In genomic region chr4:91556959-91557358, GRCm38 (mm10) we compare ENCODE assay signal across 24 mouse cellular contexts.
A peak's percentile ranks its signal among the peaks of the same experiment; 100 is the strongest.
DNase-seq lines count a peak whose midpoint lies in the region; ATAC-seq and TF ChIP-seq lines count a peak whose summit lies in the region.
"Had no signal": no experiment of that assay in that cellular context is flagged by ENCODE, and none has a peak within 500 bp of the region (broad histone marks: within the 10 kb centered on the region; RNA-seq: fewer than 3 reads in every experiment).

No protein-coding gene starts in this region.

- no peaks in the 10 kb centered on the region for H3K36me3 ChIP-seq in hindbrain, embryonic 14.5 days (replicated peaks; ENCODE audit: control insufficient read depth, insufficient read depth)
- no peaks in the 10 kb centered on the region for H3K36me3 ChIP-seq in hindbrain, embryonic 13.5 days
- H3K36me3 ChIP-seq: forebrain, embryonic 12.5 days; heart, embryonic 12.5 days; intestine, embryonic 15.5 days; limb, embryonic 13.5 days; lung, embryonic 15.5 days; midbrain, embryonic 13.5 days; neural tube, embryonic 12.5 days; stomach, embryonic 15.5 days had no signal

- no peaks in the 10 kb centered on the region for H3K9me3 ChIP-seq in hindbrain, embryonic 14.5 days (ENCODE audit: control insufficient read depth, low read length)
- H3K9me3 ChIP-seq in hindbrain, embryonic 13.5 days = no peaks in the 10 kb centered on the region
- H3K9me3 ChIP-seq: forebrain, embryonic 12.5 days; heart, embryonic 12.5 days; intestine, embryonic 15.5 days; limb, embryonic 13.5 days; lung, embryonic 15.5 days; midbrain, embryonic 13.5 days; neural tube, embryonic 12.5 days; stomach, embryonic 15.5 days had no signal

- no peaks in the 10 kb centered on the region for H3K4me1 ChIP-seq in hindbrain, embryonic 14.5 days (replicated peaks; ENCODE audit: control insufficient read depth, insufficient read depth, low read length)
- H3K4me1 ChIP-seq in hindbrain, embryonic 13.5 days (replicated peaks) = 0 out of 2 replicates have a peak, but pooled peaks cover 4% of the 10 kb centered on the region
- no peaks in the 10 kb centered on the region for H3K4me1 ChIP-seq in embryonic fibroblast, embryonic 13.5 days (ENCODE audit: control insufficient read depth, insufficient read depth, low read length)
- H3K4me1 ChIP-seq: forebrain, embryonic 12.5 days; heart, embryonic 12.5 days; intestine, embryonic 15.5 days; limb, embryonic 13.5 days; lung, embryonic 15.5 days; midbrain, embryonic 13.5 days; neural tube, embryonic 12.5 days; stomach, embryonic 15.5 days had no signal

- 0 out of 2 replicates have a peak, but pooled peaks have one; percentile 12 for TF ChIP-seq POLR2A in embryonic fibroblast, embryonic 13.5 days (IDR thresholded peaks at IDR 0.05; ENCODE audit: low read depth, low read length)

- 54% methylated on average over 4 of the region's 4 CpGs for WGBS in hindbrain, embryonic 14.5 days
- WGBS in hindbrain, embryonic 13.5 days = 58% methylated on average over 4 of the region's 4 CpGs

- H3K4me2 ChIP-seq in hindbrain, embryonic 14.5 days (replicated peaks) = no peak overlapping the region
- H3K4me2 ChIP-seq in hindbrain, embryonic 13.5 days = no peak overlapping the region
- H3K4me2 ChIP-seq: forebrain, embryonic 12.5 days; heart, embryonic 12.5 days; intestine, embryonic 15.5 days; limb, embryonic 13.5 days; liver, embryonic 11.5 days; lung, embryonic 15.5 days; midbrain, embryonic 13.5 days; neural tube, embryonic 12.5 days; stomach, embryonic 15.5 days had no signal

- TF ChIP-seq CTCF in embryonic fibroblast, embryonic 13.5 days (IDR thresholded peaks at IDR 0.05; ENCODE audit: borderline replicate concordance, insufficient read depth, low read length) = no peak

- H3K27ac ChIP-seq in hindbrain, embryonic 14.5 days = no peak overlapping the region
- no peak overlapping the region for H3K27ac ChIP-seq in hindbrain, embryonic 13.5 days
- peak overlapping the region; percentile 78 for H3K27ac ChIP-seq in embryonic fibroblast, embryonic 13.5 days (ENCODE audit: insufficient read depth, low read length)
- H3K27ac ChIP-seq: forebrain, embryonic 12.5 days; heart, adult 2 months; intestine, embryonic 15.5 days; limb, embryonic 13.5 days; lung, embryonic 15.5 days; midbrain, embryonic 13.5 days; neural tube, embryonic 12.5 days; stomach, embryonic 15.5 days had no signal

- H3K9ac ChIP-seq in hindbrain, embryonic 14.5 days = no peak overlapping the region
- H3K9ac ChIP-seq in hindbrain, embryonic 13.5 days = no peak overlapping the region
- H3K9ac ChIP-seq: forebrain, embryonic 12.5 days; forebrain, postnatal 0 days; heart, embryonic 12.5 days; intestine, embryonic 15.5 days; limb, embryonic 13.5 days; lung, embryonic 15.5 days; midbrain, embryonic 13.5 days; neural tube, embryonic 12.5 days; stomach, embryonic 15.5 days had no signal

- no peak overlapping the region for H3K4me3 ChIP-seq in hindbrain, embryonic 14.5 days (replicated peaks; ENCODE audit: low read length)
- H3K4me3 ChIP-seq in hindbrain, embryonic 13.5 days = no peak overlapping the region
- no peak overlapping the region for H3K4me3 ChIP-seq in embryonic fibroblast, embryonic 13.5 days (ENCODE audit: insufficient read depth, low read length)
- H3K4me3 ChIP-seq: forebrain, embryonic 12.5 days; heart, adult 2 months; heart, embryonic 12.5 days; intestine, embryonic 15.5 days; limb, embryonic 13.5 days; lung, embryonic 15.5 days; midbrain, embryonic 13.5 days; neural tube, embryonic 12.5 days; stomach, embryonic 15.5 days had no signal

- DNase-seq in hindbrain, embryonic 14.5 days (ENCODE audit: low spot score) = no peak
- peak; percentile 60 for DNase-seq in 3T3-L1 (ENCODE audit: low read depth, low spot score)
- DNase-seq in MN1 (ENCODE audit: low spot score) = peak; percentile 78
- no peak for DNase-seq in thymus, postnatal 10 days (ENCODE audit: low spot score in 2 of 2)
- DNase-seq in spleen, postnatal 10 days (ENCODE audit: low spot score in 2 of 2) = no peak
- DNase-seq: adrenal gland, postnatal 25 days; cerebellum, adult 18-20 months; heart, adult 2 months; kidney, adult 2 months; kidney, postnatal 36 days; thymus, postnatal 36 days had no signal

- H3K27me3 ChIP-seq in hindbrain, embryonic 14.5 days (ENCODE audit: control insufficient read depth, insufficient read depth, low read length) = no peaks in the 10 kb centered on the region
- H3K27me3 ChIP-seq in hindbrain, embryonic 13.5 days = no peaks in the 10 kb centered on the region
- H3K27me3 ChIP-seq: forebrain, embryonic 12.5 days; heart, embryonic 12.5 days; intestine, embryonic 15.5 days; limb, embryonic 13.5 days; lung, embryonic 15.5 days; midbrain, embryonic 13.5 days; neural tube, embryonic 12.5 days; stomach, embryonic 15.5 days had no signal

- ATAC-seq in hindbrain, embryonic 14.5 days (ENCODE audit: low FRiP score) = peak; percentile 57; the same call in 1 of the 2 replicates
- ATAC-seq in hindbrain, embryonic 13.5 days (ENCODE audit: low FRiP score) = no peak
- ATAC-seq: CD4-positive, CD25-positive, alpha-beta regulatory T cell, adult 4 months; intestine, embryonic 15.5 days had no signal

Comparison
In these comparisons a context has a peak if more than half of its experiments do, and no peak if none do; other contexts are left out.
1. DNase-seq: peak in 3T3-L1 (single experiment) and MN1 (single experiment); none in hindbrain, embryonic 14.5 days (single experiment), thymus, postnatal 10 days (0 of 2) and spleen, postnatal 10 days (0 of 2).